Mouse (Mus musculus) heart, postnatal 0 days (tissue): ENCODE data around the gene Psap.

Experiments used
- CTCF ChIP-seq: IDR thresholded peaks from 2 replicates; pipeline ENCODE4 v1.5.1; 2016; ENCODE audit warnings: antibody characterized with exemption, control low read depth, low read depth
- EP300 ChIP-seq: IDR thresholded peaks from 2 replicates; pipeline ENCODE4 v1.6.1; 2016; ENCODE audit warnings: antibody characterized with exemption, low read depth

DNA sequence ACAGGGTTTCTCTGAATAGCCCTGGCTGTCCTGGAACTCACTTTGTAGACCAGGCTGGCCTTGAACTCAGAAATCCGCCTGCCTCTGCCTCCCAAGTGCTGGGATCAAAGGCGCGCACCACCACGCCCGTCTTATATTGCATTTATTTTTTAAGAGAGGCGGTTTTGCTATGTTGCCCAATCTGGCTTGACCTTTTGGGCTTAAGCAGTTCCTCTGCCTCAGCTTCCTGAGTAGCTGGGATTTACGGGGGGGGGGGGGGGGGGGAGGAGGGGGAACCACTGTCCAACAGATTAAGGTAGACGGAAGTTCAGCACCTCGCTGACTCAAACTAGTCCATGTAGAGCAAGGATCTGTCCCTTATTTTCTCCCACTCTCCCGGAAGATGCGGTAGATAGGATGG is 8.7 kb upstream of the Psap start:
- TF ChIP-seq CTCF, result no peak
- TF ChIP-seq EP300, result no peak
